Mouse (Mus musculus) megakaryocyte, adult 5-6 weeks (primary cell): ENCODE measurements around the gene Fcrl1. TPM values are rescaled to one million over a fixed set of nuclear protein-coding genes. Genes with fewer than 3 reads are reported as not detected.
"Not testable (repeated sequence)": the region's sequence is repeated elsewhere in the genome, so short reads cannot be mapped to it uniquely, and the experiment has no call there.

Experiments used
- ATAC-seq: 2 replicates; pipeline ENCODE4 v1.8.0; 2016; ENCODE audit warnings: mild to moderate bottlenecking, inconsistent platforms; ENCODE audit not compliant: poor library complexity, severe bottlenecking
- total RNA-seq, 2 experiments: library from RNA; stranded (forward) in 1 of 2; stranded (reverse) in 1 of 2; fragments of 153-499, 151-499 nt in 1 of 2; fragments of 221-1000, 200-1000 nt in 1 of 2; gene quantifications; 2 replicates each; pipeline versions ENCODE4 v1.2.3 to v1.2.4; 2015 to 2017

Gene Fcrl1
- total RNA-seq (2015) = 4.0 and 5.8 TPM in 2 replicates
- total RNA-seq (2017) = 2.9 and 3.6 TPM in 2 replicates

DNA sequence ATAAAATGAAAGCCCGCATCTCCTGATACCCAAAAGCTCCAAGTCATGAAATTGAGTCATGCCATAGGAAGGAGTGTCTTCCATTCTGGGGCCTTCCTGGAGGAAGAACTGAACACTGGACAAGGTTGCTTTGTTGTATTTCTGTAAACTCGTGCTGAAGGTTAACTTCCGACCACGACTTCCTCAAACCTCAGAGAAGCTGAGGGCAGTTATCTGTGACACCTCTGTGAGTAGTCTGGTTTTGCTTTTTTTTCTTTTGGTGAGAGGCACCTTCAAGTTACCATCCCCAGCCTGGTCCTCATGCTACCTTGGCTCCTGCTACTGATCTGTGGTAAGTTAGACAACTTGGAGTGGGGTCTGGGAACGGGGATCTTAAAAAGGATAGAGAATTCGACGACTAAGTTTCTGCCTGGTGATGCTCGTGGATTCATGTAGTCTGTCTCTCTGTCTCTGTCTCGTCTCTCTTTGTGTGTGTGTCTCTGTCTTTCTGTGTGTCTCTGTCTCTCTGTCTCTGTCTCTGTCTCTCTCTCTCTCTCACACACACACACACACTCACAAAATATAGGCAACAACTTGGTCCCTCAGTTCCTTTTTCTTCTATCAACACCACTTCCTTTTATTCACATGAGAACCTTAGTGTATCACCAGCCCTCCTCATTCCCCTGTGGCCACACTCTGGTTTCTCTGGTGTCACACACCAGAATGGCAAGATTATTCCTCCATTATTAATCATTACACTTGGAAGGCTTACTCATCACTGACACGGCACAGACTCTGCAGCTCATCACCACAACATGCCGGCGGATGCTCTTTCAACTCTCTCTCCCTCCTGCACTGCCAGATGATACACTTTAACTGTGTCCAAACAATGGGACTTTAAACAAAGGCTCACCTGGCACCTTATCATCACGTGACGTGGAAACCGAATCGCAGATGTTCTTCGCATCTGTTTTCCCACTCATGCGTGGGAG, at the start of gene Fcrl1:
Gene Fcrl1 (plus strand): TSS at position 193 of the 971 bp plus-strand sequence.
- ATAC-seq = peak; percentile 95

DNA sequence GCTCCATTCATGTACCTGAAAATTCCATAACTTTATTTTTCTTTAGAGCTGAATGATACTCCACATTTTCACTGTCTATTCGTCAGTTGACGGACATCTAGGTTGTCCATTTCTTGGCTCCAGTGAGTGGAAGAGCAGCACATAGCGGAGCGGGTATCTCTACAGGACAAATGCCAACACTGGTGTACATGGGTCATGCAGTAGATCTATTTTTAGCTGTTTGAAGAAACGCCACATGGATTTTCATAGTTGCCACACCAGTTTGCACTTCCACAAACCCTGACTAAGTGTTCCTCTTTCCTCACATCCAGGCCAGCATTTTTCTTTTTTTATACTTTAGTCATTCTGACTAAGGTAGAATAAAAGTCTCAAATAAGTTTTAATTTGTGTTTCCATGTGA, 38.3 kb upstream of the Fcrl1 start:
- ATAC-seq = peak; percentile 79

- peak; percentile 52 for ATAC-seq
These were observed 25.2 kb upstream of the Fcrl1 start for GRCm38 (mm10) chr3:87350992-87351391.

DNA sequence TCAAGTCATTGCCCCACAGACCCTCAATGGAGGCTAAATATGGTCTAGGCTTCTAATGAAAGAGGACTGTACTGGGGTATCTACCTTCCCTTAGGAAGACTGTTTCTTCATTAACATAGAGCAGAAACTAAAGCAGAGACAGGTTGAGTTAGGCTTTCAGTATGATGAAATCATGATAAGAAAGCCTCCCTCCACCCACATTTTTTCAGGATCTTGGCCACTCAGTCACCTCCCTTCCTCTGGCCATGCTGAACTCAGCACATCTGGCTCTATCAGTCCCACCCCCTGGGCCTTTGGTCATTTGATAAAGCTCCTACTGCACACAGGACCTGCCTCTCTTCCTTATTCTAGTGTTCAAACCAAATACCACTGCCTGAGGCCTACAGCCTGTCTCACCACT, 18.6 kb upstream of the Fcrl1 start, which contains the start of gene Cd5l:
Gene Cd5l (plus strand): TSS at position 301 of the 400 bp plus-strand sequence.
- ATAC-seq = no peak

- no peak for ATAC-seq
These were observed 17.0 kb upstream of the Fcrl1 start for GRCm38 (mm10) chr3:87359215-87359614.

DNA sequence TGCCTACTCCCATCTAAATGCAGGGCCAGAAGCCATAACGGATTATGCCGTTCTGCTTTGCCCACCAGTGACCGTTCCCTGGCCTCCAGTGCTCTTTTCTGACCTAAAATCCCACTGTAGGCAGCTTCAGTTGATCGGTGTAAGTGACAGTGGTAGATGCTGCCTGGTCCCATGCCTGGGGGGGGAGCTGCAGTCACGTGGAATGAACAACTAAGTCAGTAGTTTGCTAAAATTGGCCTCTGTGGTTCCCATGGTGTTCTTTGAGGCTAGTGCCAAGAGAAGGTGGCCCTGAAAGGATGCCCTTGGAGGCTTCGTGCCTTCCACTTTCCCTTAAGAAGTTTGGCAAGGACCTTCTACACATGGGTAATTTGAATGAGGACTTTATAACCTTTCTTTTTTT, 15.7 kb upstream of the Fcrl1 start:
- no peak for ATAC-seq

GRCm38 (mm10) chr3:87365691-87366090, 10.5 kb upstream of the Fcrl1 start:
- no peak for ATAC-seq

DNA sequence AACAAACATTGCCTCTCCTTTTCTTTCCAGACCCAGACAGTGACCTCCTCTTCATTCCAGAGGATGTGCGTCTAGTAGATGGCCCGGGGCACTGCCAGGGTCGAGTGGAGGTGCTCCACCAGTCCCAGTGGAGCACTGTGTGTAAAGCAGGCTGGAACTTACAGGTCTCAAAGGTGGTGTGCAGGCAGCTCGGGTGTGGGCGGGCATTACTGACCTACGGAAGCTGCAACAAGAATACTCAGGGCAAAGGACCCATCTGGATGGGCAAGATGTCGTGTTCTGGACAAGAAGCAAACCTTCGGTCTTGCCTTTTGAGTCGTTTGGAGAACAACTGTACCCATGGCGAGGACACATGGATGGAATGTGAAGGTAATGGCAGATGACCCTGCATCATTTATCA, 8.7 kb upstream of the Fcrl1 start:
- ATAC-seq = no peak

DNA sequence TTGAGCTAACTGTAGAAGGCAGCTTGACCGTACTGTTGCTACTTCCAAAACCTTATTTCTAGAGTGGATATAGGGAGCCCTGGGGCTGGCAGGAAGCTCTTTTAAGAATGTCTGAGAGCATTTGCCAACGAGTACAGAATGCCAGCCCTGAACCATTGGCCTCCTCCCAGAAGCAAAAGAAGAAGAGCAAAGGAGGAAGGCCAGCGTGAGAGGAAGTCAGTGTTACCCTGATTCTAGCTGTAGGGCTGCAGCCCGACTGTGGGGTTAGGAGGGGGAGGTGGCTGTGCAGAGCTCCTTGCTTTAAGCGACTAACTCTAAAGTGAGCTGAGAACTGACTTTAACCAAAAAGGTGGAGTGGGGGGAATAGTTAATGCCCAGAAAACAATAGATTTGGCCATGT, 7.0 kb upstream of the Fcrl1 start:
- peak; percentile 80 for ATAC-seq

DNA sequence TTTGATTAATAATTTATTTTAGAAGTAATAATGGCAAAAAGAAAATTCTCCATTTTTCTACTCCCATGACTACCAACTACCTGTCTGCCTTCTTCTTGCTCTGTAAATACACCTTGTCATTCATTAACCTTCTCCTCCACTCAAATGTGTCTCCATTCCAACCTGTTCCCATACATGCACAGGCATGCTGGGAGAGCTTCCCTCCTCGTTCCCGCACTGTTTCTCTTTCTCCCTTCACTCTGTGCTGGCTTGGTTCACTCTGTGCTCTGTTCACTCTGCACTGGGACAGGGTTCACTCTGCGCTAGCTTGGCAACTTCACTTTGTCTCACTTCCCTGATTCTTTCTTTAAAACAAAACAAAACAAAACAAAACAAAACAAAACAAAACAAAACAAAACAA, 1.0 kb downstream of the Fcrl1 start:
- ATAC-seq = no peak

- ATAC-seq = no peak
These were observed 1.5 kb downstream of the Fcrl1 start for GRCm38 (mm10) chr3:87377719-87378118.

DNA sequence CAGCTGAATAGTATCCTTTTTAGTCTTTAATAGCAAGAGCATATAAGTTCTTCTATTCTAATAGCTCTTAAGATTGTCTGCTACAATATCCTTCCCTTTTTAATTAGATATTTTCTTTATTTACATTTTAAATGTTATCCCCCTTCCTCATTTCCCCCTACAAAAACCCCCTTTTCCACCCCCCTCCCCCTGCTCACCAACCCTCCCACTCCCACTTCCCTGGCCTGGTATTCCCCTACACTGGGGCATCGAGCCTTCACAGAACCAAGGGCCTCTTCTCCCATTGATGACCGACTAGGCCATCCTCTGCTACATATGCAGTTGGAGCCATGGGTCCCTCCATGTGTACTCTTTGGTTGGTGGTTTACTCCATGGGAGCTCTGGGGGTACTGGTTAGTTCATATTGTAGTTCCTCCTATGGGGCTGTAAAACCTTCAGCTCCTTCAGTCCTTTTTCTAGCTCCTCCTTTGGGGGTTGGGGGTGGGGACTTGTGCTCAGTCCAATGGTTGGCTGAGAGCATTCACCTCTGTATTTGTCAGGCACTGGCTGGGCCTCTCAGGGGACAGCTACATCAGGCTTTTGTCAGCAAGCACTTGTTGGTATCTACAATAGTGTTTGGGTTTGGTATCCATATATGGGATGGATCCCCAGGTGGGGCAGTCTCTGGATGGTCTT, 3.6 kb downstream of the Fcrl1 start:
- ATAC-seq = not testable (repeated sequence)

- no peak for ATAC-seq
These were observed 5.9 kb downstream of the Fcrl1 start for GRCm38 (mm10) chr3:87381806-87382712.

DNA sequence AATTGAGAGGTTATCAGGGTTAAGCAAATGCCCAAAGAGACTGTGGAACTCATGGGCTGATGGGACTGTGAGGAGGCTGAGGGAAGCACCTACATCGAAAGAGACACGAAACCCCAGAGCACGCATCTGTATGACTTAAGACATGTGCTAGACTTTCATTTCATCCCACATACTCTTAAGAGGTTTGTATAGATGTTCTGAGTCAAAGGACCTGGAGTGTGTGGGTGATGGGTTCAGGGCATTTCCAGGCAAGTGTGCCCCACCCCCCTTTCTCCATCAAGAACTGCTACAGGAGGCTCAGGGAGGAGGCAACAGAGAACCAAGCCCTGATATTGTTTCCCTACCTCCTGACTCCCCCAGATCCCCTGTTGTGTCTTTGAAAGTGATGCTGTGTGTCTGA, 7.1 kb downstream of the Fcrl1 start:
- ATAC-seq = no peak

- no peak for ATAC-seq
These were observed 8.9 kb downstream of the Fcrl1 start for GRCm38 (mm10) chr3:87385105-87385504.

GRCm38 (mm10) chr3:87390935-87391334, 14.7 kb downstream of the Fcrl1 start:
- no peak for ATAC-seq

DNA sequence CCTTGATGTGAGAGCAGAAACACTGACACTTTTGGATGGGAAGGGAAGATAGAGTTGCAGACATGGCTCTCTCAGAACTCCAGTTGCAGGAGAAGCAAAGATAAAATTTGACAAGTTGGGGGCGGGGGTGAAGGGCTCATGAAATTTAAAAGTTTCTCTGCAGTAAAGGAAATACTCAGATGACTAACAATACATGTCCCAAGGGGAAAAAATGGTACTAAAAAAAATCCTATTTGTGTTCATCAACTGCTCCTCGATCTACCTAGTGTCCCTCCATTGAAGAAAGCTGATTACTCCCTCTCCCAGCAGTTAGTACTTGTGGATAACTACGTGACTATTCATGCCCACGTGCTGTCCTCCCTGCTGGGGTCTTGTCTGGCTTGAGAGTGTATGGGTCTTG, 22.6 kb downstream of the Fcrl1 start:
- no peak for ATAC-seq

DNA sequence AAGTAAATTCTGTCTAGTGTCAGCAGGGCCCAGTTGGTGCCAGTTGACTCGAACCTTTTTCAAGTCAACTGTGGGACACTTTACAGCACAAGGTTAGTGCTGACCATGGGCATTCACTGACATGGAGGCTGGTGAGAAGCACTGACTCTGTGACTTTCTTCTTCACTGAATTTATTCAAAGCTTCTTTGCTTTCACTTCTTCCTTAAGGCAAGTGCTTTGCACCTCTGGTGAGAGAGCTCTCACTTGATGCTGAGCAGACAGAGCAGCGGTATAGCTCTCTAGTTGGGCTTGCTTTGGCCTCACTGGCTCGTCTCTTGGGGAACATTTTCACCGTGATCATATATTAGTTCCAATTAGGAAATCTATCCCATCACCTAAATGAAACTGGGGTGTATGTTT, 23.7 kb downstream of the Fcrl1 start:
- no peak for ATAC-seq

DNA sequence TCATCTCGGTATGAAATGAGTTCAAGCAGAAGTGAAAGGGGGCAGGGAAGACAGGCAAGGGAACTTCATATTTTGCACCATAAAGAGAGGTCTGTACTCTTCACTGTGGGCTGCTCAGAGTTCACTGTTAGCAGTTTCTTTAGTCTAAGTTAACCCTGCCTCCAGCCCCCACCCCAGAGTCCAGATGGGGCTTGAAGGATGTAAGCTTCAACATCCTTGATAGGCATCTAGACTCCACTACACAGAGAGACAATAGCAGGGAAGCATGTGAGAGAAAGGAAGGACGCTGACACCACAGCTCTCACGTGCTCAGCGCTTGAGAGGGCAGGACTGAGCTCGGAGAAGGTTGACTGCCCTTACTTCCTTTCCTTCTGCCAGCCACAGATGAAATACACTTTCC, 25.1 kb downstream of the Fcrl1 start:
- peak; percentile 96 for ATAC-seq

GRCm38 (mm10) chr3:87408171-87408570, 32.0 kb downstream of the Fcrl1 start:
- peak; percentile 95 for ATAC-seq
